Mouse (Mus musculus): ENCODE data around the gene Rpl18.
A peak's percentile ranks its signal among the peaks of the same experiment; 100 is the strongest.

The Rpl18 gene

DNA sequence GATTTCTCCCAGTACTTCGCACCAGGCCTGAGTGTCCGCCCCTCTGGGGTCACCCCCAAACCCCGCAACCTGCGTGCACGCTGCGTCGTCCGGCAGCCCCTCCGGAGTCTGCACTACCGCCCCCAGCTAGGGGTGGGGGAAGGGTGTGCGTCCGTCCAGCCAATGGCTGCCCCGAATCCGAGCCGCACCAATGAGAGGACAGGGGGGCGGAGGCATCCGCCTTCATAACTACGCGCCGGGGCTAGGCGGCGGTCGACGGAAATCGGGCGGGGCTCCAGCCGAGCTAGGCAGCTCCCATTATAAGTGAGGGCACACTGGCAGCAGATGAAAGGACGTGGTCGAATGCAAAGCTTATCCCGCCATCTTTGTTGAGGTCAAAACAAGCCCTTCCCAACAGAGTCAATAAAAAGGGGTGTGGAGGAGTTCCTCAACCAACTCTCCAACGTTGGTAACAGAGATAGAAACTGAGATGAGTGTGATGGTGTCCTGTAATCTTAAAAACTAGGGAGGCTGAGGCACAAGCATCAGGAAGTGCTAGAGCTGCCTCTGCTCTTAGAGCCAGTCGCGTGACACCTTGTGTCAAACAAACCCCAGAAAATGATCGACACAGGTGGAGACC lies at the start of gene Rpl18:
Gene Rpl18, plus strand, starts transcription at position 368 of the 619 bp plus-strand sequence.
- DNase-seq, result peak; percentile 98

DNA sequence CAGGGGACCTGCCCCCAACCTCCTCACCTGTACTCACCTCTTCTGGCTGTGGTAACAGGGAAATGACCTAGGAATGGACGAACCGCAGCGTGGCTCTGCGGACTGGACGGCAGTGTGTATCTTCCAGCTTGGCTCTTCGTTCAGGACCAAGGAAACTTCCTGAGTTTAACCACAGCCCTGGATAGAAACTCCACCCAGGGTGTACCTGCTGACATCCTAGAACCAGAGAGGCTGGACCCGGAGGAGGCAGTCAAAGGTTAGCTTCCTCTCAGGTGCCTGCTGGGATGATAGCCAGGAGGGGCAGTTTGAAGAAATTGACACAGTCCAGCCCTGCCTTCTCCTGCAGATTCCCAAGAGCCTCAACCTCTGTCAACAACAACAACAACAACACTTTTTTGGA lies 49.1 kb upstream of the Rpl18 start, which contains the start of gene Fut2:
Gene Fut2, minus strand, starts transcription at position 234 of the 400 bp plus-strand sequence.
- DNase-seq, result no peak

- DNase-seq, result no peak
Measured at GRCm38 (mm10) chr7:45667761-45668160, 47.5 kb upstream of the Rpl18 start.

GRCm38 (mm10) chr7:45668921-45669320 lies 46.3 kb upstream of the Rpl18 start:
- DNase-seq, result no peak

GRCm38 (mm10) chr7:45677627-45678295 lies 37.5 kb upstream of the Rpl18 start:
- DNase-seq, result no peak

DNA sequence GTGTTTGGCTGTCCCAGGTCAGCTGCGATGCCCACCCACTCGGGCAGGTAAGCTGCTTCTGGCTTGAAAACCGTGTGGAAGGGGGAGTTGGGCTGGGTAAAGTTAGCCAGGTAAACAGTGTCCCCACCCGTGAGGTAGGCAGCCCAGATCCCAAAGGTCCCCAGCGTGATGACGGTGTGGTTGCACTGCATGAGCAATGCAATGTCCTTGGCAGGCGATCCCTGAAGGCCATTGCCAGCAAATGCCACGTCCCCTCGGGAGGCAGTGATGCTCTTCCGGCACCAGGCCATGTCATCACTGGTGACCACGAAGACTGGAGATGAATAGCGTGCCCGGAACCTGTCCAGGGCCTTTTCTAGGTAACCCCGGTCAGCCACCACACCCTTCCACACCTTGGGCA lies 36.7 kb upstream of the Rpl18 start:
- no peak for DNase-seq

DNA sequence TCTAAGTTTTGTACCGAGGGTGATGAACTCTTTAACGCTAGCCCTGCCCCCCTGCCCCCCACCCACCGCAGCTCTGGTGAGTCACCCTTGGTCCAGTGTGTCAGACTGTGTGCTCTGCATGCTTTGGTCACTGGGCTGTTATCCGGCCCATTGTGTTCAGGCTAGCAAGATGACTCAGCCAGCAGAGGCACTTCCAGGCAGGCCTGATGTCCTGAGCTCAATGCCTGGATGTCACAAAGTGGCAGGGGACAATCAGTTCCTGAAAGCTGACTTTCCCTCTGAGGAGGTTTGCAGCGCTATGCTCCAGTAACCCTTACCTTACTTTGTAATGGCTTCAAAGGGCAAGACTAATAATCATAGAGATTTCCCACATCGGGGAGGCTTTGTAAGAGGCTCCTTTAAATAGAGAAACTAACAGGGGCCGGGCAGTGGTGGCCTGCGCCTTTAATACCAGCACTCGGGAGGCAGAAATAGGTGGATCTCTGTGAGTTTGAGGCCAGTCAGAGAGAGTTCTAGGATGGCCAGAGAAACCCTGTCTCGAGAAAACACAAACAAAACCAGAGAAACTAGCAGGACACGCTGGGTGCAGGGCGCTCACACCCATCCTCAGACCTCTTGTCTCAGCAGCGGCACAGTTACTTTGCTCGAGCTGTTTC lies 35.2 kb upstream of the Rpl18 start:
- DNase-seq, result peak; percentile 44

- DNase-seq, result peak; percentile 53
Measured at GRCm38 (mm10) chr7:45681046-45681736, 34.1 kb upstream of the Rpl18 start.

DNA sequence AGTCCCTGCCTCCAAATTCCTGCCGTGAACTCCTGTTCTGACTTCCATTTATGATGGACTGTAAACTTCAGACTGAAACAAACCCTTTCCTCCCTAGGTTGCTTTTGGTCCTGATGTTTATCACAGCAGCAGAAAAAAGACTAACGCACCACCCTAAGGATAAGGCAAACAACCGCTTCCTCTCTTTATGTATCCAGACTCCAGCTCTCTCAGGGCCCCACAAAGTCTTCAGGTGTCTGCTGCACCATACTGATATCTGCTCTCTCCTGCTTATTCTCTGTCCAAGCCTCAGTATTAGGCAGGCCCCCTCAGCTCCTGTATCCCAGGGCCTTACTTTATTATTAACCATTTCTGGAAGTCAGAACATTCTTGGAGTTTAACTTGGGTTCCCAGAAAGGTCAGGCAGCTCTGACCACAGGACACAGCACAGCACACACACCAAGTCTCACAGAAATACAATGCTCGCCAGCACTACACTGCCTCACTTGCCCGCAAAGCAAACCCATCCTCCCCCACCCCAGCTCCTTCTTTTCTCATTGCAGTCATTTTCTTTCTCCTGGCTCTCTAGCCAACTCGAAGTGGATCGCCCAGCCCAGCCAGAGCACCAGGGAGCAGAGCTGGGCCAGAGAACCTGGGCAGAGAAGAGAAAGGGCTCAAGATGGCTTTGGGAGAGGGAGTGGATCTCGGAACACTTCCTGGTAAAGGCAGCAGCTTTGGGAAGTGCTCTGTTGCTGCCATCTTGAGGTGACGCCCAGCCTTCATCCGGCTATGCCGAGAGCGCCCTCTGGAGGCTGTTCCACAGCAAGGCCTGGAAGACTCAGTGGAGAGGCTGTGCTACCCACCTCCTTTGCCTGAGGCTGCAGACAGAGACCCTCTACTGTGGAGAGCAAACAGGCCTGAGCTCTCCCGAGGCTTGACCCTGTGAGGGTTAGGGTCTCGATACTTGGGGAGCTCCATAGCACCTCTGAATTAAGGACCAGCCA lies 32.8 kb upstream of the Rpl18 start:
- DNase-seq, result peak; percentile 95

DNA sequence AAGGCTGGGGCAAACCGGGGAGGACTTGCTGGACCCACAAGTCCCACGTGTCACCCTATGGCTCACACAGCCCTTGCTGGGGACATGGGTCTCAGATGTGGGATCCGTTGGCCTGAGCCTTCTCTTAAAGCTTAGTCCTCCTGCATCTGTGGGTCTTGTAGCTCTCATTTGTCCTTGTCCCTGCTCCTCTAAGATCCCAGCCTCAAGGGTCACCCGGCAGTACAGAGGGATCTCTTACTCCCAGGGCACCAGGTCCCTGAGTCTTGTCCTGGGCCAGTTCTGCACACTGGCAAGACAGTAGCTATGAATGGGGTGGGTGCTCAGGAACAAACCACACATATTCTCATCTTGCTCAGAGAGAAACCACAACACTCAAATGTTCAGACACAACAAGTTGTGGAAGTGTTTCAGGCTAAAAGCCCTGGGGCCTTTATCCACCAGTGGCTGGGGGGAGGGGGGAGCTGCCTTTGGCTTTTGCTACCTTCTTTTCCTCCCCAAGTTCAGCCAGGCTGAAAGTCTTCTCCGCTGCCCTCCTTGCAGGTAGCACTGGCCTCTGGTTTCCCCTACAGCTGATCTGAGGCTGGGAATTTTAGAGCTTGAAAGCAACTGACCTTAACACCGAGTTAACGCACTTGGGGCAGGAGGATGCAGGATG lies 31.7 kb upstream of the Rpl18 start, which contains the start of gene Ntn5:
Gene Ntn5, plus strand, starts transcription at position 627 of the 655 bp plus-strand sequence.
- DNase-seq, result no peak

DNA sequence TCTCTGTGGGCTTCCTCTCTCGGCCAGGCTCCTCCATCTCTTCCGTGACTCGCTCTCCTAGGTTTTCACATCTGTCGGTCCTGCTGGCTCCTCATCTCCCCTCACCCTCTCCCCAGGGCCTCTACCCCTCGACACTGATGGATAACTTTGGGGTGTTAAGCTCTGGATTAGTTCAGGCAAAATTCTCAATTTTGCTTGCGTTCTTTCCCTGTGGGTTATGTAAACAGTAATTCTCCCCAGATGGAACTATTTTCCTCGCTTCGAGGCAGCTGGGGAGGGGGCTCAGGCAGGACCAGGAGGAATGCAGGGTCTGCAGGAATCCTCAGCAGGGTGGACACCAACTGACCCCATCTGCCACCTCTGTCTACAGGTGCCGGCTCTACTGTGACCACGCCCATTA lies 29.4 kb upstream of the Rpl18 start:
- no peak for DNase-seq

GRCm38 (mm10) chr7:45686841-45687240 lies 28.4 kb upstream of the Rpl18 start:
- no peak for DNase-seq

DNA sequence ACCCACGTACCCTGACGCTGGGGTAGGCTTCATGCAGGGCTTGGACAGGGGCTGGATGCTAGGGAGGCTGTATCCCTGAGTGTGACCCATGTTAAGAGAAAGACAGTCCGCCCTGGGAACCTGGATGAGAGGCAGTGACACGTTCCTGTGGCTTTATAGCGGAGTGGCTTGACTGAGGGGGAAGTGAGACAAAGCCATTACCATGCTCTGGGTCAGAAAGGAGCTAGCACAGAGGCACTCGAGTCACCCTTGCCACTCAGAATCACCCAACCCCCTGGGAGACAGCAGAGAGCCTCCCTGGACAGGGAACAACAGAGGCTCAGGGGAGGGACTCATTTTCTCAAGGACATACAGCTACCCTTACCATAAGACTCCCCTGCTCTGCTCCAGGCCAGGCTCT lies 26.2 kb upstream of the Rpl18 start:
- no peak for DNase-seq

DNA sequence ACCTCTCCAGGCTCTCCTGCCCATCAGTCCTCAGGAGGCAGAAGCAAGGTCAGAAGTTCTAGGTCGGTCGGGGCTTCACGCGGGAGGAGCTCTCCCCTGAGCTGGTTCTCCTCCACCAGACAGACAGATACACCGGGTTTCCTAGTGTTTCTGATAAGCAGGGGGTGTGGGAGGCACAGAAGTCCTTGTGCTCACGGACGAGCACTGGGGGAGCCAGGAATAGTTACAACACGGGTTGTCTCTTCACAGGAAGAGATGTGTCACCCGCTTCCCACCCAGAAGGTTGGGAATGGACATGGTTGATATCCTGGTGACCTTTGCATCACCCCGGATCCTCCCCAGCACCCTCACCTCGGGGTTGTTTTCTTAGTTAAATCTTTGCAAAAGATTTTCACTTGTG lies 25.5 kb upstream of the Rpl18 start:
- DNase-seq, result no peak

DNA sequence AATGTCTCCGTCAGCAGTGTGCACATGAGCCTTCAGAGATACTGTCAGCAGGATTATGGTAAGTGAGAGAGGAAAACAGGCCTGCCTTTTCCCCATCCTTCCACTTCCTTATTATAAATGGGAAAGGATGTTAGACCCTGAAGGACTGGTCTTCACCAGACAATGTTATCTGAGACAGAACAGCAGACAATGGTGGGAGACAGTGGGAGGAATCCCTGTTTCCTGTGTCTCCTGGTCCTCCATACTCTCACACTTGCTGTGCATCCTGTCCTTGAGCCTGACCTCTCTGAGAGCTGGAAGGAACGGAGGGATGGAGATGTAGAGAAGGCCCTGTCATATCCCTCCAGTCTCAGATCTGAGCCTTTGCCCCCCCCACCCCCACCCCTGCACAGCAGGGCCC lies 22.9 kb upstream of the Rpl18 start:
- no peak for DNase-seq

DNA sequence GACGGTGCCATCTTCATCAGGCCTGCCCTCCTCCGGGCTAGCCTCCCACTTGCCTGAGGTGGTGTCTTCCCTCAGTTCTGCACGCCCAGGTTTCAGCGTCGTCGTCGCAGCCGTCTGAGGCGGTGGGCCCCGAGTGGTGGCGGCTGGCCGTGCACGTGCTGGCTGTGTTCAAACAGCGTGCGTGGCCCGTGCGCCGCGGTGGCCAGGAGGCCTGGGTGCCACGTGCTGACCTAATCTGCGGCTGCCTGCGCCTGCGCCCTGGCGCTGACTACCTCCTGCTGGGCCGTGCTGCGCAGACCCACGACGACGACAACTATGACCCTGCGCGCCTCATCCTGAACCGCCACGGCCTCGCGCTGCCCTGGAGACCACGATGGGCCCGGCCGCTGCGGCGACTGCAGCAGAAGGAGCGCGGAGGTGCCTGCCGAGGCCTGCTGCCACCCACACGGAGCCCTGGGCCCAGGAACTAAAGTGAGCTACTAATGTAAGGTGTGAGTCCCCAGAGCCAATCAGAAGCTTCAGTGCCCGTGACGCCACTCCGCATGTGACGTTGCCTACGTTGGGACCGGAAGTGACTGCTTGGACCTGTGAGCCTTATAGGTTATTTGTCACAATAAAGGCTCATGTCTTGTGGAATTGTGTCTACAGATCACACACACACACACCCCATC lies 21.2 kb upstream of the Rpl18 start, which contains the start of gene Sec1:
Gene Sec1, minus strand, starts transcription at position 482 of the 671 bp plus-strand sequence.
- DNase-seq, result no peak

- DNase-seq, result no peak
Measured at GRCm38 (mm10) chr7:45695098-45695497, 20.2 kb upstream of the Rpl18 start.

DNA sequence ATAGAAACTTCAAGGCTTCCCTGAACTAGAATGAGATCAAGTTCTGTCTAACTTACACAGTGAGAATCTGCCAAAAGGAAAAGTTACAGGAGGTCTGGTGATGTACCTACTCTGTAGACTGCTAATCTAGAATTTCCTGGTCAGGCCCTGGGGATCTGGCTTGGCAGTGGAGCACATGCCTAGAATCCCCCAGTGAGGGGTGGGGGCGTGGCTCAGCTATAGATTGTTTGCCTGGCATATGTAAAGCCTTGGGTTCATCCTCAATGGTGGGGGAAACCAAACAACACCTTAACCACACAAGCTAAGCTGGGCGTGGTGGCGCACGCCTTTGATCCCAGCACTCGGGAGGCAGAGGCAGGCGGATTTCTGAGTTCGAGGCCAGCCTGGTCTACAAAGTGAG lies 17.4 kb upstream of the Rpl18 start:
- no peak for DNase-seq

DNA sequence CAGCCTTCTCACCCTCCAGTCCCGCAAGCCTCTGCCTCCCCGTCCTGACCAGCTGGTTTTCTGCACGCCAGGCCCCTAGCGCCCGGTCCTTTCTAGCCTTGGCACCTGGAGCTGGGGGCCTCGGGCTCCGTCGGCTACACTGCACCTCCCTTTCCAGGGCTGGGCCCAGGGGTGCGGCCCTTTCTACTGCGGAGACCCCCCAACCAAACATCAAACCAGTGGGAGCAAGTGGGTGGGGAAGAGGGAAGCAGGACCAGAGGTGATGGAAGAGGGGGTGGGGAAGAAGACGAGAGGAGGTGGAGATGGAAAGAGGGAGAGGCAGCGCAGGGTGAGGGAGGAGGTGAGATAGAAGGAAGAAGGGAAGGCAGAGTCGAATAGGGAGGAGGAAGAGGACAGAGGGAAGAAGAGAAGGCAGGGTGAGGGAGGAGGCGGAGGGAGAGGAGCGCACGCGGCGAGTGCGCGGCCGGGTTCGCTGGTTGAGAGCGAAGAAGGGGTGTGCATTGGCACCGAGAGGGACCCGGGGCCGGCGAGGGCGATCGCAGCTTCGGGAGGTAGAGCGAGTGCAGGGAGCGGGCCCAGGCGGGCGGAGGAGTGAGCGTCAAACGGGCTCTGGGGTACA lies 15.6 kb upstream of the Rpl18 start, which contains the start of gene Car11:
Gene Car11, plus strand, starts transcription at position 321 of the 619 bp plus-strand sequence.
- no peak for DNase-seq

- peak; percentile 80 for DNase-seq
Measured at GRCm38 (mm10) chr7:45700301-45701015, 14.8 kb upstream of the Rpl18 start.

Data from lung, postnatal 14 days (tissue).